Mouse (Mus musculus): ENCODE measurements around the gene Pank3.

DNA sequence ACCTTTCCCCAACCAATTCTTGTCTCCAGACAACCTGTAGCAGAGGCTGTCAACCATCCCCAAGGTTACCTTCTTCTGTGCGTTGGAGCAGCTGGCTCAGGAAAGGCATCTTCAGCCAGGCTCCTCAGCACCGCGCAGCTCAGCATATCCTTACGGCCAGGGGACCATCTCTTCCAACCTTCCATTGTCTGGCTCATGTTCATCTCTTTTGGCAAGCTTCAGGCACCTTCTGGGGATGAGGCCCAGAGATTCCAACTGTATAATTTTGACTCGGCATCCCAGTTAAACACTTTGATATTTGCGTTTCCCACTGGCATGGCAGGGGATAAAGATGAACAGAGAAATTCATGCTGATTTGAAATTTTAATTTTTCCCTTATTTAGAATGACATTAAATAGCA lies 25.7 kb upstream of the Pank3 start:
- no peak for TF ChIP-seq CTCF (IDR thresholded peaks at IDR 0.05; ENCODE audit: low read depth)
- no peak for TF ChIP-seq EP300 (IDR thresholded peaks at IDR 0.05; ENCODE audit: low read depth)
